Mouse (Mus musculus) colon, adult 2 months (tissue): ENCODE data around the gene Gid8. TPM values are rescaled to one million over a fixed set of nuclear protein-coding genes. Genes with fewer than 3 reads are reported as not detected.

ENCODE experiments used
- polyA plus RNA-seq: library from polyadenylated mRNA; depleted of rRNA; stranded (reverse); fragments of >200 nt; gene quantifications from 2 replicates; pipeline ENCODE4 v1.2.3, GENCODE M21; 2012; rRNA removed

Gid8 gene
- 24.9 and 27.5 TPM in 2 replicates for polyA plus RNA-seq

GRCm38 (mm10) chr2:180709923-180710272, at the start of gene Gid8, which contains the start of gene Dido1:
TSS of gene Gid8 (plus strand) at chr2:180710117.
TSS of gene Dido1 (minus strand) at chr2:180709999.

GRCm38 (mm10) chr2:180724585-180725413, 14.9 kb downstream of the Gid8 start, which contains the start of gene Slc17a9:
TSS of gene Slc17a9 (plus strand) at chr2:180725263.

Other genes starting within 250 kb of the Gid8 start
- 1.5 and 2.0 TPM in 2 replicates for gene Ntsr1, start 210.1 kb upstream of the Gid8 start, polyA plus RNA-seq
- 30.0 and 34.1 TPM in 2 replicates for gene Mrgbp, start 128.8 kb upstream of the Gid8 start, polyA plus RNA-seq
- gene Ogfr, start 120.9 kb upstream of the Gid8 start, polyA plus RNA-seq = 30.5 and 47.5 TPM in 2 replicates
- 0.69 and 1.1 TPM in 2 replicates for gene Col9a3, start 112.3 kb upstream of the Gid8 start, polyA plus RNA-seq
- not detected in 2 replicates for gene Tcfl5, start 67.4 kb upstream of the Gid8 start, polyA plus RNA-seq
- gene Dido1, start 118 bp upstream of the Gid8 start, polyA plus RNA-seq = 10.3 and 11.9 TPM in 2 replicates
- 189 and 202 TPM in 2 replicates for gene Slc17a9, start 15.1 kb downstream of the Gid8 start, polyA plus RNA-seq
- not detected in 2 replicates for gene Bhlhe23, start 66.8 kb downstream of the Gid8 start, polyA plus RNA-seq
- 19.5 and 22.9 TPM in 2 replicates for gene Ythdf1, start 210.8 kb downstream of the Gid8 start, polyA plus RNA-seq
- not detected in 2 replicates for gene Birc7, start 218.9 kb downstream of the Gid8 start, polyA plus RNA-seq
- 5.8 and 8.6 TPM in 2 replicates for gene Nkain4, start 244.6 kb downstream of the Gid8 start, polyA plus RNA-seq